Mouse (Mus musculus): ENCODE data around the gene Gprc5a. TPM values are rescaled to one million over a fixed set of nuclear protein-coding genes. Genes with fewer than 3 reads are reported as not detected.

The Gprc5a gene
- polyA plus RNA-seq, 1 experiment from 2014 or later: 0.12 TPM

DNA sequence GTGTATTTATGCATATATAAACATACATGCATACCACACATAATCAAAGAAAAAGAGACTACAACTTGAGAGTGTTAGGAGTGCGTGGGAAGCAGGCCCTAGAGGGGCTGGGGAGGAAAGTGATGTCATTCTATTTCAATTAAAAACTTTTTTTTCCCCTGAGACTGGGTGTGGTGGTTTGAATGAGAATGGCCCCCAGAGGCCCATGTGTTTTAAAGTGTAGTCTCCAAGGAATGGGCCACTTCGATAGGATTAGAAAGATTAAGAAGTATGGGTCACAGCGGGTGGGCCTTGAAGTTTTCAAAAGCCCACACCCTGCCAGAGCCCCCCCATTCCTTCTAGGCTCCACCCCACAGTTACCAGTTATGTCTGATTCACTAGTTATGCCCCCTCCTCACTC is 26.8 kb upstream of the Gprc5a start:
- no peak overlapping the region for H3K4me2 ChIP-seq (ENCODE audit: low read depth, low read length)
- no peak overlapping the region for H3K27ac ChIP-seq (ENCODE audit: low read depth, low read length)
- no peak for ATAC-seq (ENCODE audit: low read depth)
- no peak overlapping the region for H3K9ac ChIP-seq (replicated peaks; ENCODE audit: low read depth, low read length)
- peaks cover 5% of the 10 kb centered on the region for H3K4me1 ChIP-seq (ENCODE audit: control insufficient read depth, insufficient read depth, low read length)
- WGBS: 64% methylated on average over 3 of the region's 3 CpGs
- no peaks in the 10 kb centered on the region for H3K36me3 ChIP-seq (ENCODE audit: control insufficient read depth, insufficient read depth, low read length)
- H3K27me3 ChIP-seq (ENCODE audit: control insufficient read depth, insufficient read depth, low read length): no peaks in the 10 kb centered on the region
- H3K9me3 ChIP-seq (ENCODE audit: control insufficient read depth, low read length): no peaks in the 10 kb centered on the region
- H3K4me3 ChIP-seq (ENCODE audit: low read depth, low read length): no peak overlapping the region

DNA sequence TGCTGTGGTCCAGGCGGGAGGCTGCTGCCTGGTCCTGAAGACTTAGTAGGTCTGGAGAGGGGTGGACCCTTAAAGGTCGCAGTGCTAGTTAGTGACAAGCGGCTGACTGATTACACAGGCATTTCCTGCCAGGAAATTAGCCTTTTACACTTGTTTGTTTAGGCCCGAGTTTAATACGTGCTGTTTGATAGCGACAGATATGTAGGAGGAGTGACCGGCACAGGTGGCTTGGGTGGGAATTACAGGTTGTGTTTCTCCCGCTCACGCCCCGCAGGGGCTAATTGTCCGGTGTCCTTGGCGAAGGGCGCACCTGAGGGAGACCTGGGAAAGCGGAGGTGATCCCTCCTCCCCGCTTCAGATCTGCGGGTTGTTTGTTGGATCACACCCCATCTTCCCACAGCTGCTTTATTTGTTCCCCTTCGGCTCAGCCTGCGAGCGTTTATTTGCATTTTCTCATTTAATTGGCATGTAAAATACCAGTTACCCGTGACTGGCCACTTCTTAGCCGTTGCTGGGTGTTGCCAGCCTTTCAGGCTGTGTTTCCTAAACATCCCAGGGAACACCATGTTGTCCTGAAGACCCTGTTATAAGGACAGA is 25.1 kb upstream of the Gprc5a start:
- H3K36me3 ChIP-seq (ENCODE audit: control insufficient read depth, insufficient read depth, low read length): no peaks in the 10 kb centered on the region
- peaks cover 5% of the 10 kb centered on the region for H3K4me1 ChIP-seq (ENCODE audit: control insufficient read depth, insufficient read depth, low read length)
- no peak; the same call in 1 of the 2 replicates for ATAC-seq (ENCODE audit: low read depth)
- H3K4me3 ChIP-seq (ENCODE audit: low read depth, low read length): peak overlapping the region; percentile 15; the same call in 1 of the 2 replicates
- peak overlapping the region; percentile 46 for H3K4me2 ChIP-seq (ENCODE audit: low read depth, low read length)
- H3K9me3 ChIP-seq (ENCODE audit: control insufficient read depth, low read length): no peaks in the 10 kb centered on the region
- H3K27me3 ChIP-seq (ENCODE audit: control insufficient read depth, insufficient read depth, low read length): no peaks in the 10 kb centered on the region
- WGBS: 3% methylated on average over 21 of the region's 21 CpGs
- no peak overlapping the region for H3K27ac ChIP-seq (ENCODE audit: low read depth, low read length)
- peak overlapping the region; percentile 37; the same call in 1 of the 2 replicates for H3K9ac ChIP-seq (replicated peaks; ENCODE audit: low read depth, low read length)

GRCm38 (mm10) chr6:135041930-135042329 is 23.5 kb upstream of the Gprc5a start:
- H3K9me3 ChIP-seq (ENCODE audit: control insufficient read depth, low read length): no peaks in the 10 kb centered on the region
- peaks cover 5% of the 10 kb centered on the region for H3K4me1 ChIP-seq (ENCODE audit: control insufficient read depth, insufficient read depth, low read length)
- H3K36me3 ChIP-seq (ENCODE audit: control insufficient read depth, insufficient read depth, low read length): no peaks in the 10 kb centered on the region
- no peak overlapping the region for H3K9ac ChIP-seq (replicated peaks; ENCODE audit: low read depth, low read length)
- H3K27me3 ChIP-seq (ENCODE audit: control insufficient read depth, insufficient read depth, low read length): no peaks in the 10 kb centered on the region
- WGBS: 41% methylated on average over 3 of the region's 3 CpGs
- H3K4me3 ChIP-seq (ENCODE audit: low read depth, low read length): no peak overlapping the region
- H3K27ac ChIP-seq (ENCODE audit: low read depth, low read length): no peak overlapping the region
- no peak overlapping the region for H3K4me2 ChIP-seq (ENCODE audit: low read depth, low read length)
- ATAC-seq (ENCODE audit: low read depth): no peak

DNA sequence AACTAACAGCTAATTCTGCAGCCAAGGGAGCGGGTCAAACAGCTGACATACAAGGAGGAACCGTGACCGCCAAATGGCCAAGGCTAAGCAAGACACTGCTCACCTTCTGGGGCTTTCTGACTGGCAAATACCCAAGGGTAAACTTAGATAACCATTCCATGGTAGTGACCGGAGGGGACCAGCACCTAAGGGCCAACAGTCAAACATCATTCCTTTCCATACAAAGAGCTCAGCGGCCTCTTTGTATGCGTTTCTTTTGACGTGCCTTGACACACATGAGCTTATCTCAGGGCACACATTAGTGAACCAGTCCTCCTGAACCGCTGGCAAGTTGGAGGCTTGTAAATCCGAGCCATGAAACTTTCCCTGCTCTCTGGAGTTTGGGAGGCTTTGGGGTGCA is 18.2 kb upstream of the Gprc5a start:
- H3K4me2 ChIP-seq (ENCODE audit: low read depth, low read length): no peak overlapping the region
- no peaks in the 10 kb centered on the region for H3K27me3 ChIP-seq (ENCODE audit: control insufficient read depth, insufficient read depth, low read length)
- H3K27ac ChIP-seq (ENCODE audit: low read depth, low read length): no peak overlapping the region
- H3K9ac ChIP-seq (replicated peaks; ENCODE audit: low read depth, low read length): no peak overlapping the region
- ATAC-seq (ENCODE audit: low read depth): no peak
- no peaks in the 10 kb centered on the region for H3K36me3 ChIP-seq (ENCODE audit: control insufficient read depth, insufficient read depth, low read length)
- no peaks in the 10 kb centered on the region for H3K9me3 ChIP-seq (ENCODE audit: control insufficient read depth, low read length)
- no peaks in the 10 kb centered on the region for H3K4me1 ChIP-seq (ENCODE audit: control insufficient read depth, insufficient read depth, low read length)
- WGBS: 78% methylated on average over 9 of the region's 9 CpGs
- H3K4me3 ChIP-seq (ENCODE audit: low read depth, low read length): no peak overlapping the region

DNA sequence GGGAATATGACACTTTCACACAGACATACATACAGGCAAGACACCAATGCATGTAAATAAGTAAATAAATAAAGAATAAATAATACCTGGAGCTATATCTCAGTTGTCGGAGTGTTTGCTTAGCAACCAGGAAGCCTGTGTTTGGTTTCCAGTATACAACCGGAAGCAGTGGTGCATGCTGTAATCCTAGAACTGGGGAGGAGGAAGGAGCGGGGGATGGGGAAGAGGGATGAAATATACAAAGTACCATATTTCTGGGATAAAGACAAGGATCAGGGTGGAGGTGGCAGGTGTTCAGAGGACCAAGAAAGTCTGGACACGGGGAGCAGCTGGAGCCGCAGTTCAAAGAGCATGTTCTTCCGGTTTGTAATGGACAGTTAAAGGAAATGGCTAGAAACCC is 16.9 kb upstream of the Gprc5a start:
- Histone ChIP-seq H3K4me1 (ENCODE audit: control insufficient read depth, insufficient read depth, low read length) (no peaks in the 10 kb centered on the region), H3K9ac (replicated peaks; ENCODE audit: low read depth, low read length) (no peak overlapping the region), H3K4me2 (ENCODE audit: low read depth, low read length) (no peak overlapping the region), H3K9me3 (ENCODE audit: control insufficient read depth, low read length) (no peaks in the 10 kb centered on the region), H3K27me3 (ENCODE audit: control insufficient read depth, insufficient read depth, low read length) (no peaks in the 10 kb centered on the region), H3K4me3 (ENCODE audit: low read depth, low read length) (no peak overlapping the region), H3K27ac (ENCODE audit: low read depth, low read length) (no peak overlapping the region), H3K36me3 (ENCODE audit: control insufficient read depth, insufficient read depth, low read length) (no peaks in the 10 kb centered on the region)
- 80% methylated on average over 6 of the region's 6 CpGs for WGBS
- ATAC-seq (ENCODE audit: low read depth): no peak

GRCm38 (mm10) chr6:135048956-135049355 is 16.5 kb upstream of the Gprc5a start:
- H3K4me2 ChIP-seq (ENCODE audit: low read depth, low read length): no peak overlapping the region
- no peaks in the 10 kb centered on the region for H3K9me3 ChIP-seq (ENCODE audit: control insufficient read depth, low read length)
- H3K9ac ChIP-seq (replicated peaks; ENCODE audit: low read depth, low read length): no peak overlapping the region
- no peaks in the 10 kb centered on the region for H3K4me1 ChIP-seq (ENCODE audit: control insufficient read depth, insufficient read depth, low read length)
- ATAC-seq (ENCODE audit: low read depth): no peak
- H3K27me3 ChIP-seq (ENCODE audit: control insufficient read depth, insufficient read depth, low read length): no peaks in the 10 kb centered on the region
- H3K4me3 ChIP-seq (ENCODE audit: low read depth, low read length): no peak overlapping the region
- WGBS: 76% methylated on average over 16 of the region's 16 CpGs
- H3K36me3 ChIP-seq (ENCODE audit: control insufficient read depth, insufficient read depth, low read length): no peaks in the 10 kb centered on the region
- H3K27ac ChIP-seq (ENCODE audit: low read depth, low read length): no peak overlapping the region

DNA sequence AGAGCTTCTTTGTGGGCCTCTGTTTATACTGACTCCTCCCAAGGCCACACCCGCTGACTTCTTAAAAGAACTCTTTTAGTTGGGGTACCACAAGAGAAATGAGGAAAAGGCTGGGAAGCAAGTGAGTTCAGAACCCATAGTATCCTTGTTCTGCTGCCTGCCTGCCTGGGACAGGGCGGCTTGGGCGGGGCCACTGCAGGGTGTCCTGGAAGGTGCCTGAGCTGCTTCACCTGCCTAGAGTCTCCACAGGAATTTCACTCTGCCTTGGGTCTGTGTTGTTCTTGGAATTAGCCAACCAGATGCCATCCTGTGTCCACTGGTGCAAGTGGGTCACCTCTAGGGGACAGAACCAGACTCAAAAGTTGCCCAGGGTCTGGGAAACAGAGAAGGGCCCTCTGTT is 11.7 kb upstream of the Gprc5a start:
- H3K4me1 ChIP-seq (ENCODE audit: control insufficient read depth, insufficient read depth, low read length): no peaks in the 10 kb centered on the region
- H3K27ac ChIP-seq (ENCODE audit: low read depth, low read length): no peak overlapping the region
- H3K4me2 ChIP-seq (ENCODE audit: low read depth, low read length): no peak overlapping the region
- H3K4me3 ChIP-seq (ENCODE audit: low read depth, low read length): no peak overlapping the region
- no peaks in the 10 kb centered on the region for H3K9me3 ChIP-seq (ENCODE audit: control insufficient read depth, low read length)
- 78% methylated on average over 3 of the region's 3 CpGs for whole genome bisulfite sequencing
- H3K9ac ChIP-seq (replicated peaks; ENCODE audit: low read depth, low read length): no peak overlapping the region
- H3K27me3 ChIP-seq (ENCODE audit: control insufficient read depth, insufficient read depth, low read length): no peaks in the 10 kb centered on the region
- H3K36me3 ChIP-seq (ENCODE audit: control insufficient read depth, insufficient read depth, low read length): no peaks in the 10 kb centered on the region
- no peak for ATAC-seq (ENCODE audit: low read depth)

- H3K9me3 ChIP-seq (ENCODE audit: control insufficient read depth, low read length): no peaks in the 10 kb centered on the region
- H3K9ac ChIP-seq (replicated peaks; ENCODE audit: low read depth, low read length): no peak overlapping the region
- no peak overlapping the region for H3K4me2 ChIP-seq (ENCODE audit: low read depth, low read length)
- no peaks in the 10 kb centered on the region for H3K36me3 ChIP-seq (ENCODE audit: control insufficient read depth, insufficient read depth, low read length)
- H3K4me3 ChIP-seq (ENCODE audit: low read depth, low read length): no peak overlapping the region
- 69% methylated on average over 4 of the region's 4 CpGs for WGBS
- no peaks in the 10 kb centered on the region for H3K27me3 ChIP-seq (ENCODE audit: control insufficient read depth, insufficient read depth, low read length)
- H3K27ac ChIP-seq (ENCODE audit: low read depth, low read length): no peak overlapping the region
- H3K4me1 ChIP-seq (ENCODE audit: control insufficient read depth, insufficient read depth, low read length): no peaks in the 10 kb centered on the region
- no peak for ATAC-seq (ENCODE audit: low read depth)
Measured at GRCm38 (mm10) chr6:135055882-135056281, 9.6 kb upstream of the Gprc5a start.

GRCm38 (mm10) chr6:135060728-135061127 is 4.7 kb upstream of the Gprc5a start:
- H3K27me3 ChIP-seq (ENCODE audit: control insufficient read depth, insufficient read depth, low read length): no peaks in the 10 kb centered on the region

More at GRCm38 (mm10) chr6:135060728-135061127, 4.7 kb upstream of the Gprc5a start:
- H3K27ac ChIP-seq (ENCODE audit: low read depth, low read length): no peak overlapping the region
- ATAC-seq (ENCODE audit: low read depth): no peak
- H3K9me3 ChIP-seq (ENCODE audit: control insufficient read depth, low read length): no peaks in the 10 kb centered on the region
- 98% methylated on average over 4 of the region's 4 CpGs for WGBS
- no peak overlapping the region for H3K9ac ChIP-seq (replicated peaks; ENCODE audit: low read depth, low read length)
- H3K4me3 ChIP-seq (ENCODE audit: low read depth, low read length): no peak overlapping the region
- H3K36me3 ChIP-seq (ENCODE audit: control insufficient read depth, insufficient read depth, low read length): no peaks in the 10 kb centered on the region
- H3K4me1 ChIP-seq (ENCODE audit: control insufficient read depth, insufficient read depth, low read length): no peaks in the 10 kb centered on the region
- H3K4me2 ChIP-seq (ENCODE audit: low read depth, low read length): no peak overlapping the region
